Mouse (Mus musculus): Measurements from ENCODE around the gene Gm42791. TPM values are rescaled to one million over a fixed set of nuclear protein-coding genes. Genes with fewer than 3 reads are reported as not detected.
A peak's percentile ranks its signal among the peaks of the same experiment; 100 is the strongest.

Gene Gm42791
- total and polyA plus RNA-seq, 2 experiments from 2014 or later, result 5.7 TPM; not detected in 1

DNA sequence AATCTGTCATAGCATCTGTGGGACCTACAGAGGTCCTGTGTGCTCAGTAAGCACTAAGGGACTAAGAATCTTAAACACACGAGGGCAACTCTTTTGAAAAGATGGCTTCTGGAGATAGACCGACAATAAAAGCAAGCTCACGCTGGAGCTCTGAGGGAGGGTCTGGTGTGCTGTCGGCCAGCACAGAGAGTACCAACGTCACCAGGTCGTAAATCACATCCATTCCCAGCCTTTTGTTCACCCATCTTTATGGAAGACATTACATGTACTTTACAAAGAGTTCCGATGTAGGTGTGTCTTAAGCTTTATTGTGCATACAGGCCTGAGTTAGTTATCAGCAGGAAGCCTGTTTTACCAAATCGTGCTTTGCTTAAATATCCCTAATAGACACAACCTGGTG, 50.9 kb downstream of the Gm42791 start:
- 69% methylated on average over 8 of the region's 8 CpGs for WGBS
- H3K9ac ChIP-seq, result no peak overlapping the region
- DNase-seq, result no peak
- H3K4me3 ChIP-seq (ENCODE audit: low read depth, low read length), result no peak overlapping the region
- no peaks in the 10 kb centered on the region for H3K27me3 ChIP-seq (ENCODE audit: insufficient read depth, low read length)
- H3K36me3 ChIP-seq (ENCODE audit: insufficient read depth), result no peaks in the 10 kb centered on the region
- H3K4me1 ChIP-seq (ENCODE audit: insufficient read depth), result no peaks in the 10 kb centered on the region
- TF ChIP-seq CTCF (IDR thresholded peaks at IDR 0.05; ENCODE audit: low read depth), result no peak
- no peak overlapping the region for H3K4me2 ChIP-seq (ENCODE audit: low read depth)
- no peaks in the 10 kb centered on the region; the same call in 1 of the 2 replicates for H3K9me3 ChIP-seq (ENCODE audit: low read length)
- no peak overlapping the region for H3K27ac ChIP-seq (ENCODE audit: low read depth, low read length)
- no peak for ATAC-seq

GRCm38 (mm10) chr5:148943444-148943843, 51.5 kb downstream of the Gm42791 start:
- Histone ChIP-seq H3K9me3 (ENCODE audit: low read length) (no peaks in the 10 kb centered on the region; the same call in 1 of the 2 replicates), H3K4me2 (ENCODE audit: low read depth) (no peak overlapping the region), H3K27me3 (ENCODE audit: insufficient read depth, low read length) (no peaks in the 10 kb centered on the region), H3K9ac (no peak overlapping the region), H3K27ac (ENCODE audit: low read depth, low read length) (no peak overlapping the region), H3K36me3 (ENCODE audit: insufficient read depth) (no peaks in the 10 kb centered on the region), H3K4me1 (ENCODE audit: insufficient read depth) (no peaks in the 10 kb centered on the region), H3K4me3 (ENCODE audit: low read depth, low read length) (no peak overlapping the region)
- no peak for TF ChIP-seq CTCF (IDR thresholded peaks at IDR 0.05; ENCODE audit: low read depth)
- 73% methylated on average over 10 of the region's 10 CpGs for WGBS
- ATAC-seq, result no peak
- DNase-seq, result no peak

- DNase-seq, result no peak
- Histone ChIP-seq H3K27ac (ENCODE audit: low read depth, low read length) (no peak overlapping the region), H3K4me3 (ENCODE audit: low read depth, low read length) (no peak overlapping the region), H3K9ac (no peak overlapping the region), H3K4me2 (ENCODE audit: low read depth) (no peak overlapping the region), H3K9me3 (ENCODE audit: low read length) (no peaks in the 10 kb centered on the region; the same call in 1 of the 2 replicates), H3K4me1 (ENCODE audit: insufficient read depth) (no peaks in the 10 kb centered on the region), H3K36me3 (ENCODE audit: insufficient read depth) (no peaks in the 10 kb centered on the region), H3K27me3 (ENCODE audit: insufficient read depth, low read length) (no peaks in the 10 kb centered on the region)
- ATAC-seq, result no peak
- peak; percentile 36; the same call in 1 of the 2 replicates for TF ChIP-seq CTCF (IDR thresholded peaks at IDR 0.05; ENCODE audit: low read depth)
- WGBS, result 57% methylated on average over 11 of the region's 11 CpGs
Measured at GRCm38 (mm10) chr5:148942957-148943356, 52.0 kb downstream of the Gm42791 start.

GRCm38 (mm10) chr5:148942305-148942704, 52.6 kb downstream of the Gm42791 start:
- 98% methylated on average over 6 of the region's 6 CpGs for WGBS
- peak; percentile 42 for TF ChIP-seq CTCF (IDR thresholded peaks at IDR 0.05; ENCODE audit: low read depth)
- Histone ChIP-seq H3K4me1 (ENCODE audit: insufficient read depth) (no peaks in the 10 kb centered on the region), H3K4me3 (ENCODE audit: low read depth, low read length) (no peak overlapping the region), H3K4me2 (ENCODE audit: low read depth) (no peak overlapping the region), H3K9ac (no peak overlapping the region), H3K36me3 (ENCODE audit: insufficient read depth) (no peaks in the 10 kb centered on the region), H3K27me3 (ENCODE audit: insufficient read depth, low read length) (no peaks in the 10 kb centered on the region), H3K9me3 (ENCODE audit: low read length) (no peaks in the 10 kb centered on the region; the same call in 1 of the 2 replicates), H3K27ac (ENCODE audit: low read depth, low read length) (no peak overlapping the region)
- DNase-seq (no peak), ATAC-seq (no peak)

DNA sequence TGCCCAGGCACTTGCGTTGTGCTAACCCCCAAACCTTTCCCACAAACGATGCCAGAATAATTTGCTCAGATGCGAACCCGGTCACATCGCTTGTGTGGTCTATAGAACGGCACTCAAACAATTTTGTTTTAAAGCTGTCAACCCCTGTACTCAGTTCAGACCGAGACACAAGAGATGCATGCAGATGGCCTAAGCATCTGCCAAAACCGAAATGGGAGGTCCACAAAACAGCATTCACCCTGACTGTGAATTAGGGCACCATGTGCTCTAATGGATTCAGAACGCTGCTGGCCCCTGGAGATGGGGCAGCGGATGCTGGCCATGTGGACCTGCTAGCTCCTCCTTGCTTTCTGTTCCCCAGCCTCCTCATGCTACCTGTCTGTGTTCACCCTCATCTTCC, 53.1 kb downstream of the Gm42791 start:
- Histone ChIP-seq H3K9ac (no peak overlapping the region), H3K27ac (ENCODE audit: low read depth, low read length) (no peak overlapping the region; the same call in 1 of the 2 replicates), H3K27me3 (ENCODE audit: insufficient read depth, low read length) (no peaks in the 10 kb centered on the region), H3K4me2 (ENCODE audit: low read depth) (no peak overlapping the region), H3K36me3 (ENCODE audit: insufficient read depth) (no peaks in the 10 kb centered on the region), H3K9me3 (ENCODE audit: low read length) (no peaks in the 10 kb centered on the region; the same call in 1 of the 2 replicates), H3K4me3 (ENCODE audit: low read depth, low read length) (no peak overlapping the region), H3K4me1 (ENCODE audit: insufficient read depth) (no peaks in the 10 kb centered on the region)
- TF ChIP-seq CTCF (IDR thresholded peaks at IDR 0.05; ENCODE audit: low read depth), result no peak
- ATAC-seq, result peak; percentile 40; the same call in 1 of the 2 replicates
- WGBS, result 49% methylated on average over 10 of the region's 10 CpGs
- DNase-seq, result no peak

DNA sequence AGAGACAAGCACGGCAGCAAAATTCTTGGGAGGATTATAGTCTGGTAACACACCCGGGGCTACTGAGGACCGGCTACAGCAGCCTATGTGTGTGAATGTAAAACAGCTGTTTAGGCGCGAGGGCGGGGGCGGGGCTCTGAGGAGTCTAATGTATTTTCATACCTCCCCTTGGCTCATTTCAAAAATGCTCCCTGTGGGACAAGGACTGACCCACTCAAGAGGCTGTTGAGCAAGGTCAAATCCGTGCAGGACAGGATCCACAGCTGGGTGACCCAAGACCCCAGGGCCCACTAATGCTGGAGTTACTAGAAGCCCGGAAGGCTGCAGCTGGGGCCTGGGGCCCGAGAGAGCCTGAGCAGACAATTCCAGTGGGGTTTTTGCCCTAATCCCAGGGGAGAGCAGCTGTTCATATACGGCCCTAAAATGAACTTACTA, 55.0 kb downstream of the Gm42791 start:
- ATAC-seq (no peak), DNase-seq (no peak)
- Histone ChIP-seq H3K9me3 (ENCODE audit: low read length) (no peaks in the 10 kb centered on the region; the same call in none of the 2 replicates), H3K4me2 (ENCODE audit: low read depth) (no peak overlapping the region), H3K9ac (no peak overlapping the region), H3K4me1 (ENCODE audit: insufficient read depth) (no peaks in the 10 kb centered on the region), H3K36me3 (ENCODE audit: insufficient read depth) (no peaks in the 10 kb centered on the region), H3K4me3 (ENCODE audit: low read depth, low read length) (no peak overlapping the region), H3K27me3 (ENCODE audit: insufficient read depth, low read length) (no peaks in the 10 kb centered on the region), H3K27ac (ENCODE audit: low read depth, low read length) (no peak overlapping the region)
- no peak for TF ChIP-seq CTCF (IDR thresholded peaks at IDR 0.05; ENCODE audit: low read depth)
- 72% methylated on average over 11 of the region's 11 CpGs for WGBS

- TF ChIP-seq CTCF (IDR thresholded peaks at IDR 0.05; ENCODE audit: low read depth), result no peak
- H3K4me2 ChIP-seq (ENCODE audit: low read depth), result no peak overlapping the region
- no peak for ATAC-seq
- no peak for DNase-seq
- H3K4me1 ChIP-seq (ENCODE audit: insufficient read depth), result no peaks in the 10 kb centered on the region
- 95% methylated on average over 3 of the region's 3 CpGs for WGBS
- H3K9ac ChIP-seq, result no peak overlapping the region
- no peaks in the 10 kb centered on the region; the same call in 1 of the 2 replicates for H3K9me3 ChIP-seq (ENCODE audit: low read length)
- H3K4me3 ChIP-seq (ENCODE audit: low read depth, low read length), result no peak overlapping the region
- no peaks in the 10 kb centered on the region for H3K27me3 ChIP-seq (ENCODE audit: insufficient read depth, low read length)
- H3K27ac ChIP-seq (ENCODE audit: low read depth, low read length), result no peak overlapping the region
- H3K36me3 ChIP-seq (ENCODE audit: insufficient read depth), result no peaks in the 10 kb centered on the region
Measured at GRCm38 (mm10) chr5:148936516-148936951, 58.4 kb downstream of the Gm42791 start.

All from forebrain, postnatal 0 days (tissue).